Mouse (Mus musculus) thymus, adult 2 months (tissue): ENCODE results near the gene Ksr2.

Experiments used
- CTCF ChIP-seq: fragments of 200-500 bp; IDR thresholded peaks from 2 replicates; pipeline ENCODE4 v1.5.1; 2012; ENCODE audit warnings: mild to moderate bottlenecking, control low read depth, low read length, moderate library complexity, borderline replicate concordance; ENCODE audit not compliant: control insufficient read depth, poor library complexity, insufficient read depth; ENCODE audit errors: extremely low read depth
- POLR2A ChIP-seq: fragments of 200-500 bp; IDR thresholded peaks from 2 replicates; pipeline ENCODE4 v1.6.1; 2012; ENCODE audit warnings: mild to moderate bottlenecking, low read length, control low read depth, moderate library complexity; ENCODE audit not compliant: control insufficient read depth, poor library complexity, insufficient read depth; ENCODE audit errors: extremely low read depth

DNA sequence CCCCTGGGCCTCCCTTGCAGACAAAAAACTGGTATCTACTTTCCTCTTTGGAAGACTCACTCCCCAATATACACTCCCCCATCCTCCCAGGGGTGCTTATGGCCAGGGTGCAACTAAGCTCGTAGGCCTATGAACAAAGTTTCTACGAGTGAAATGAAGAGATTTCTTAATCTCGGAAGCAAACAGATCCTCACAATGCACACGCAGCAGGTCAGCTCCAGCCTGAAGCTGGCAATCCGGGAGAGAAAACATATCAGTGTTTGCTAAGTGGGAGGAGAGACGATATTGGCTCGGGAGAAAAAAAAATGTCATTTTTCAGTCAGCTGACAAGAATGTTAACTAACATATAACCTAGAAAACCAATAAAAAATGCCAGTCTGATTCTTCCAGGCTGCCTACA is 313.3 kb downstream of the Ksr2 start:
- TF ChIP-seq POLR2A, result no peak
- TF ChIP-seq CTCF, result no peak
